Mouse (Mus musculus): ENCODE measurements around the gene Ndufs1. TPM values are rescaled to one million over a fixed set of nuclear protein-coding genes. Genes with fewer than 3 reads are reported as not detected.

Ndufs1 gene
- 95.6 and 101 TPM in 2 replicates for total RNA-seq (2017)

DNA sequence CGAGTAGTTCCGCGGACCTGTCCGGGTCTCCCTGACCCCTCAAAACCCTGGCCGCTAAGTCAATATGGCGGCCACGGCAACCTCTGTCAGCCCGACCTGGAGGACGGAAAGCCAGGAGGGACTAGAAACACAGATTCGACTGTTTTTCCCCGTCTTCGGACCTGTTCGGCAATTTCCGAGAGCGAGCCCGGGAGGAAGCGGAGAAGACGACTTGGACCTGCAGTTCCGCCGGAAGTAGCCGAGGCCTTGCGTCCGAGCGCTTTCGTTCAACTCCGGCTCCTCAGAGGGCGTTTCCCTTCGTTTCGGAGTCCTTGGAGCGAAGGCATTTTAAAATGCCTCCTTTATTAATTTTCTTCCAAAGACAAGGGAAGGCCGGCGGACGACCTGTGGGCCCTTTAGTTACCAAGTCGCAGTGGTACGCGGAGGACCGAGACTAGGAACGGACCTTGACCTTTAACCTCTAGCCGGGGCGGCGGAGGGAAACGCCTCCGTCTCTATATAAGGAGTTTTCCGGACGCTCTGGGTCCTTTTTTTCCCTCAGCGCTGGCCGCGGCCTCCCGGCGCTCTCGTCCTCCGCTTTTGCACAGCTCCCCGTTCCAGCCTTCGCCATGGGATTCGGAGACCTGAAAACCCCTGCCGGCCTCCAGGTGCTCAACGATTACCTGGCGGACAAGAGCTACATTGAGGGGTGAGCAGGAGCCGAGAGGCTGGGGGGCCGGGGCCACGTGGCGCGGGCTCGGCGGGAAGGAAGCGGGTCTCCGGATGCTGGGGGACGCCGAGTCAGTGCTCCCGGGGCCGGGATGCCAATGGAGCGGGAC is at the start of gene Ndufs1, which contains the start of gene Eef1b2:
Gene Ndufs1, minus strand, starts transcription at position 230 of the 818 bp plus-strand sequence.
Gene Eef1b2, plus strand, starts transcription at position 222 of the 818 bp plus-strand sequence.
- ATAC-seq (ENCODE audit: extremely low read depth, insufficient number of reproducible peaks, low FRiP score, poor library complexity, severe bottlenecking) = peak; percentile 81

DNA sequence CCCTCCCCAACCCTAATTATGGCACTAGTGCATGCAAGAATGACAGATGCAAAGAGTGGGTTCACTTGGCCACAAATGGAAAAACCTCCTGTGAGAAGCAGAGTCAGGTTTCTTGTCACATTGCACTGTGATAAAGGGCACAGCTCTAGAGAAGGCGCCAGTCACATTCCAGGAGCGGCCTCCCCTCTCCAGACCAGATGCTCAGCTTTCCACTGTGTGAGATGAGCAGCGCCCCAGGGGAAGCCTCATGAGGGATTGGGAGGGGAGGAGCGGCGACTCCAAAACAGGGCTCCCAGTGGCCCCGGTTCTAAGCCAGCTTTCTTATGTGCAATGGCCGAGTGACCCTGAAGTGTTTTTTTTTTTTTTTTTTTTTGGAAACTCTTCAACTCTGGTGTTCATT is 49.3 kb upstream of the Ndufs1 start:
- no peak for ATAC-seq (ENCODE audit: extremely low read depth, insufficient number of reproducible peaks, low FRiP score, poor library complexity, severe bottlenecking)

DNA sequence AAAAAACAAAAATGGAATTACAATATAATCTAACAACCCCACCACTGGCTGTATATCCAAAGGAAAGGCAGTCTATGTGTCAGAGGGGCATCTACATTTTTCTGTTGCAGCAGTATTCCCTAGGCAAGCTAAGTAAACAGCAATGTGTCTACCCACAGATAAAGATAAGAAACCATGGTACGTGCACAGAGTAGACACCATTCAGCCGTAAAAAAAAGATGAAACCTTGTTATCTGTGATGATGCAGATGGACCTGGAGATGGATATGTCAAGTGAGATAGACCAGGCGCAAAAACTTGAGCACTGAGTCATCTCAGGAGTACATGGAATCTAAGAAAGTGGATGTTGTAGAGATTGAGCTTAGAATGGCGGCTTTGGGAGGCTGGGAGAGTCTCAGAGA is 48.4 kb upstream of the Ndufs1 start:
- no peak for ATAC-seq (ENCODE audit: extremely low read depth, insufficient number of reproducible peaks, low FRiP score, poor library complexity, severe bottlenecking)

DNA sequence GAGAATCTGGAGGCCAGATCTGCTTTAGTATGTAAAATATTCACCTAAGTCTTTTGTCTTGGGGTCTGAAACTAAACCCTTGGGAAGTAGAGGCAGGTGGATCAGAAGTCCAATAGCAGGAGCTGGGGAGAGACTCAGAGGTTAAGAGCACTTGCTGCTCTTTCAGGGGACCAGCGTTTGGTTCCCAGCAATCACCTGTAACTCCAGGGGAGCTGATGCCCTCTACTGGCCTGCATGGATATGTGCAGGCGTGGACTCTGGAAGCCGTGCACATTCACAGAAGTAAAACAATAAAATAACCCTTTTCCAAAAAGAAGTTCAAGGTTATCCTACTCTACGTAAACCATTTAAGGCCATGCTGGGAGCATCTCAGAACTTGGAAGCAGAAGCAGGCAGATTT is 42.6 kb upstream of the Ndufs1 start:
- no peak for ATAC-seq (ENCODE audit: extremely low read depth, insufficient number of reproducible peaks, low FRiP score, poor library complexity, severe bottlenecking)

DNA sequence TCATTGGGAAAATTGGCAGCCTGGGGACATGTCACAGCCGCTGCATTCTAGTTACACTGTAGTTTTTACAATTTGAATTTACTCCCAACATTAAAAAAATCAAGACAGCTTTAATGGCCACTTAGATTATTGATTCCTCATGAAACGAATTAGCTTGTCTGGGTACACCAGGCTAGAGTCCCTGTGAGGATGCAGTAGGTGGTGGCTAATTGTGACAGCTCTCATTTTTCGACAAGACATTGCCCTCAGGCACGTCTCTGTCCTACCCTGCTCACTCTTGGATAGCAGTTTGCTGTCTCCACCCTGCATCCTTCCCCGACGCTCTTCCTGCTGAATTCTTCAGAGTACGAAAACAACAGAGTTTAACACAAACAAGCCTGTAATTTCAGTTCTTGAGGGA is 38.0 kb upstream of the Ndufs1 start:
- ATAC-seq (ENCODE audit: extremely low read depth, insufficient number of reproducible peaks, low FRiP score, poor library complexity, severe bottlenecking) = no peak

DNA sequence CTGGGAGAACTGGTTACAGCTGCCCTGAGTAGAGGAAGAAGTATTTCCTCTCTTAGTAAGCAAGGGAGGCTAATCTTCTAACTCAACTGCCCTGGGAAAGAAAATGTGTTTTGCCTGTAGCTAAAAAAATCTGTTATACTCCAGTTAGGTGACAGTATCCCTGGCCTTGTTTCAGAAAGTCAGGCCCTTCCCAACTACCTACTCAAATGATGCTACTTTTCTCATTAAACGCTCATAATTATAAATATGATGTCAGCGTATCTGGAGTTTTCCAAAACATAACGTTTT is 37.6 kb upstream of the Ndufs1 start, which contains the start of gene Gpr1:
Gene Gpr1, minus strand, starts transcription at position 273 of the 288 bp plus-strand sequence.
- no peak for ATAC-seq (ENCODE audit: extremely low read depth, insufficient number of reproducible peaks, low FRiP score, poor library complexity, severe bottlenecking)

DNA sequence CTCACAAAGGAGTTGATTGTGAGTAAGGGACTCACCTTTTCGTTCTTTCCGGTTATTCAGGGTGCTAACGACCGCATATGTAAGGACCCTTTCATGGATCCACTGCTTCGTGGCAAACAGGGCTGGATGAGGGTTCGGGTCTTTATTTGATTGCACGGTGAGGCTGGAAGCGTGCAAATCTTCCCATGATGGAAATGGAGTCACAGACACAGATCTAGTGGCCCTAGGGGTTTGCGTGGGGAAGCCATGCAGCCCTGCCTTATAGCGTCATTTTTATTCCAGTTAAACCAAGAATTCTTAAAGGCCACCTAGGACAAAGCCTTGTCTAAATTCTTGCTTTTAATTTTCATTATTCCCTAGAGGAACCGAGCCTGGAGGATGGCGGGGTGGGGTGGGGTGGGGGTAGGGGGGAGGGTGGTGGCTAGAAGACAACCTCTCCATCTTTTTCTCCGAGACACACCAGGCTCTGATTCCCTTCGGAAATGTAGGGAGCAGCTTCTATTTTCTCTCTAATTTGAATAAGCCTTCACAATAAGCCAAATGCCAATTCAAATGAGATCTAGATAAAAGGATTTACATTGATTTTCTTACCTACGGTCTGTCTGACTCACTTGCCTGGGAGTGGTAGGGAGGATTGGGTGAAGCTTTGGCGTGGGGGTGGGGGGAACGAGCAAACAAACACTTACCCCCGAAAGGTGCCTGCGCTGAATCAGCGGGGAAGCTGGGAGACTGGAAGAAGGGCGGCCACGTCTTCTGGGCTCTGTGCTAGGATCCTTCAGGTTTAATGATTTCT is 37.0 kb upstream of the Ndufs1 start:
- ATAC-seq (ENCODE audit: extremely low read depth, insufficient number of reproducible peaks, low FRiP score, poor library complexity, severe bottlenecking) = no peak

DNA sequence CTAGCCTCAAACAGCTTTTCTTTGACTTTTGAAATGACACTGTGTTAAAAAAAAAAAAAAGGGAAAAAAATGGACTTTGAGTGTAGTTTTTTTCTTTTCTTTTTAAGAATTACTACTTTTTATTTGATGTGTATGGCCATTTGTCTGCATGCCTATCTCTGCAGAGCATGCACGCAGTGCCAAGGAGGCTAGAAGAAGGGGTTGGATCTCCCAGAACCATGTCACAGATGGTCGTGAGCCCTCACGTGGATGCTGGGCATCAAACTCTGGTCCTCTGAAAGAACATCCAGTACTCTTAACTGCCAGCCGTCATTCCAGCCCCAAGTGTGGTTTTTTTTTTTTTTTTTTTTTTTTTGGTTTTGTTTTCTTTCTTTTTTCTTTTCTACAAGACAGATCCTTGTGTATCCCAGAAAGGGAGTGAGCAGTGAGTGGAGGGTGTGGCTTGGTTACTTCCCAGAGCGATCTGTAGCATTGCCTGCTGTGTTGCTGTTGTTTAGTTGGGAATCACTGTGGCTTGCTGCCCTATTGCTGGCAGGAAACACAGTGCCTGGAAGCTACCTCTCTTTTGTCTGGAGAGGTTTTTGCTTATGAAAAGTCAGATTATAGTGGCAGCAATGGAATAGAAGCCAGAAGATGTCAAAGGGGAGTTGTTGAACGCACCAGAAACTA is 33.4 kb upstream of the Ndufs1 start:
- ATAC-seq (ENCODE audit: extremely low read depth, insufficient number of reproducible peaks, low FRiP score, poor library complexity, severe bottlenecking) = no peak

DNA sequence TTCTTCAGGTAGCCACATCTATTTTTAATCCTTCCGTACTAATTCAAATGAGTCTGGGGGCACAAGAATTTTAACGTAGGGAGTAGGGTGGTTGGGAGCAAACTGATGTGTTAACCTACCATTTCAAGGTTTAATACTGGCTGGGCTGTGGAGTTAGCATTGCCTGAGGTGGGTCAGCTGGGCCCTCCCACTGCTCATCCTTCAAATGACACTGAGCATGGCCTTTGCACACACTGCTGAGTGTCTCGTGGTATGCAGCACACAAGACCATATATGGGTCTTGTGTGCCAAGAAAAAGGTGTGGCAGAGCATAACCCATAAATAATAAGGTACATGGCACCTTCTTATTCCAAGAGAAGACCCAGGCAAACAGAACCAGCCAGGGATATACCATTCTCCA is 31.0 kb upstream of the Ndufs1 start:
- ATAC-seq (ENCODE audit: extremely low read depth, insufficient number of reproducible peaks, low FRiP score, poor library complexity, severe bottlenecking) = no peak

DNA sequence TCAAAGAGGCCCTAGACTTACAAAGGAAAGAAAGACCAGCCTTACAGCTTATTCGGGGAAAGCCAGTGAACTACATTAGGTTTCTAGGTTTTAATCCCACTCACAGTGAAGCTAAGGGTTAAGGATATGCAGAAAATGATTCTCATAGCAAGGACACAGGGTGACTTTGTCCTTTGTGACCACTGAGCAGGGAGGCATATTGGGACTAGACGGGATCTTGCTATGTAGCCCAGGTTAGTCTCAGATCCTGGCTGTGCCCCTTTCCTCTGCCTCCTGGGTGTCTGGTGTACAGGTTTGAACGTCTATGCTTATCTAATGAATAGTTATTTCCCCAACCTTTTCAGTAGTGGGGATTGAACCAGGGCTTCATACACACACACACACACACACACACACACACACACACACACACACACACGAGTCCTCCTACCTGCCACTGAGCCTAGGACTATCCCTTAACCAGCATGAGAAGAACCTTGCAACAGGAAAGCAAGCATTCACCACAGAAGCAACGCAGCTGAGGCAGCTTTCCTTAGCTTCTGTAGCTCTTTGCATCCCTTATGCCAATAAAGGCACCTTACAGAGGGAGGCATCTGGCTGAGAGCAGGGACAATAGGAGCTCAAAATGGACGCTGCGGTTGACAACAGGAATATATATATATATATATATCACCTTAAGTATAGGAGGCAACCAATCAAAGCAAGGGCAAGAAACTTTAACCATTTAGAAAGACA is 28.2 kb upstream of the Ndufs1 start:
- no peak for ATAC-seq (ENCODE audit: extremely low read depth, insufficient number of reproducible peaks, low FRiP score, poor library complexity, severe bottlenecking)

DNA sequence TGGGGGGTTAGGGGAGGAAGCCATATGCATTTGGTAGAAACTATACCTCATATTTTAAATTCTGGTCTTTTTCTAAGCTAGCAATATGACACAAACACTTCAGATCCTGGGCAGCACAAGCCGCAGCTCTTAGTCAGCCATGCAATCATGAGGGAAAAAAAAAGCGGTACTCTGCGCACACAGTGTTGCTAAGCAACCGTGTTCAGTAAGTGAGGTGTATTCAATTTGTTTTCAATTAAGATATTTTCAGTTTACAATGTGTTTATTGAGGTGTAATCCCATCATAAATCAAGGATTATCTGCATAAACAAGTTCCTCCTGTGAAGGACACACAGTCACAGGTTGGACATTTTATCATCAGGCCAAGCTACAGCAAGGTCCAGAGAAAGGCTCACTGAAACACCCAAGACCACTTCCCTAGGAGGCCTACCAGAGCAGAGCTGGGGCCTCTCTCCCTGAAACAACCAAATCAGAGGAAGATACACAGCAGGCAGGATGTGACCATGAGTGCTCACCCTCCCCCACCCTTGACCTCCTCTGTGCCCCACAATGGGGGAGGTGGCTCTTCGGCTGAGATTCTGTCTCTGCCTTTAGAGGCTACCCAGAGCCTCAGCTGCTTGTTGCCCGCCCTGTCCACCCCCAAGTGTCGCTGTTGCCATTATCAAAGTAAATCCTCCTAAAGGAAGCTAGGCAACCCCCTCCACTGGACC is 27.5 kb upstream of the Ndufs1 start:
- no peak for ATAC-seq (ENCODE audit: extremely low read depth, insufficient number of reproducible peaks, low FRiP score, poor library complexity, severe bottlenecking)

DNA sequence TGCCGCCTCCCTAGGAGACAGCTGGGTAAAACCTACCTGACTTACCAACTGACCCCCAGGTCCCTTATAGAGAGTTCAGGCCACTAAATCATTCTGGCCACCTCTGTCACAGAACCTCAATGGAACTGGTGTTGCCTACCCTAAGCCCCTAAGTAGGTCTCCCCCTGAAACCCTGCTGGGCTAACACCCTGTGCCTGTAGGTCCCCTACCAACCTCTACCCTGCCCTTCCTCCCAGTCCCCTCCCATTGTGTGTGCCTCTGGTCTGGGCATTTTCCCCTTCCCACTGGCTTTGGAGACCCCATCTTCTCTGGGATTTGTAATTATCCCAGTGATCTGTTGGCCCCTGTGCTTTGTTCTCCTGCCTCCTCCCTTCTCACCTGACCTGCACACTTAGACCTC is 26.8 kb upstream of the Ndufs1 start:
- ATAC-seq (ENCODE audit: extremely low read depth, insufficient number of reproducible peaks, low FRiP score, poor library complexity, severe bottlenecking) = no peak

DNA sequence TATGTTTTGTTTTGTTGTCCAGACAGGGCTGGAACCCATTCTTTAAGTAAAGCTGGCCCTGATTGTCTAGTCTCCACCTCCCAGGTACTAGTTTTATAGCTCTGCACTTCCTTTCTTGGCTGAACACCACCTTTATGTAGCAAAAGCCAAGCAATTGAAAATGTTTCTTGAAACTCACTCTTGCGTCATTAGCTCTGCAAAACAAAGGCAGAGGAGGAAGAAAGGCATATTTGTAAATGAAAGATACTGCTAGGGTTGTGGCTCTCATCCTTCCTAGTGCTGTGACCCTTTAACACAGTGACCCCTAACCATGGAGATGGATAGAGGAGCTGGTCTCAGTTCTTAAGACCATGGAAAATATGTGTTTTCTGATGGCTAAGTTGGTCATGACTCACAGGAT is 25.0 kb upstream of the Ndufs1 start:
- no peak for ATAC-seq (ENCODE audit: extremely low read depth, insufficient number of reproducible peaks, low FRiP score, poor library complexity, severe bottlenecking)

DNA sequence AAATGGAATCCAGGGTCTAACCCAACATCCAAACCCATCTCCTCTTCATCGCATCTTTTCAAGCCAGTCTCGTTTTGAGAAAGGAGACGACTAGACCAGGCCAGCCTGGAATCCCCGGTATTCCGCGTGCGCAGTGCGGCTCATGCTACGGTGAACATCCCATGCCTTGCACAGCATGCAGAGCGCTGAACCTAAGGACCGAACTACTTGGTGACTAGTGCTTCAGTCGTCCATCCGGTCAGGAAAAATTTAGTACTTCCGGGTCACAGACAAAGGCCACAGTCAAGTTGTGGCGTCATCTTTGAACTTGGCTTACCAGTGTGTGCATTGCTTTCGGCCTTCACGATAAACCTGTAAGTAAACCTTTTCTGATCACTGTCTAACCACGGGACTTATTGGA is 23.7 kb upstream of the Ndufs1 start:
- no peak for ATAC-seq (ENCODE audit: extremely low read depth, insufficient number of reproducible peaks, low FRiP score, poor library complexity, severe bottlenecking)

DNA sequence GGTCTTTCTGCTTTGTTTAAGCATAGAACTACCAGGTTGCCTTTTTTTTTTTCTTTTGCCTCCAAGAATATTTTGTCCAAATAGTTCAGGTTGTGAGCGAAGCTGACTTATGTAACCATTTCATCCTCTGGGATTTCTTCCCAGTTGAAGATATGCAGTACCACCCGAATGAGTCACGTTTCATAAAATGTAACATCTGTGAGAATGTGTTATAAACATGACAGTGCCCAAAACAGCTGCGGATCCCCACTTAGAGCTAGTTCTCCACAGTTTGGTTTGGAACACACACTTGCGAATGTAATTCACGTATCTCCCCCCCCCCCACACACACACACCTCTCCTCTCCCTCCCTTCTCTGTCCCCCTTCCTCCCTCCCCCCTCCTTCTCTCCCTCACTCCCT is 22.8 kb upstream of the Ndufs1 start:
- no peak for ATAC-seq (ENCODE audit: extremely low read depth, insufficient number of reproducible peaks, low FRiP score, poor library complexity, severe bottlenecking)

DNA sequence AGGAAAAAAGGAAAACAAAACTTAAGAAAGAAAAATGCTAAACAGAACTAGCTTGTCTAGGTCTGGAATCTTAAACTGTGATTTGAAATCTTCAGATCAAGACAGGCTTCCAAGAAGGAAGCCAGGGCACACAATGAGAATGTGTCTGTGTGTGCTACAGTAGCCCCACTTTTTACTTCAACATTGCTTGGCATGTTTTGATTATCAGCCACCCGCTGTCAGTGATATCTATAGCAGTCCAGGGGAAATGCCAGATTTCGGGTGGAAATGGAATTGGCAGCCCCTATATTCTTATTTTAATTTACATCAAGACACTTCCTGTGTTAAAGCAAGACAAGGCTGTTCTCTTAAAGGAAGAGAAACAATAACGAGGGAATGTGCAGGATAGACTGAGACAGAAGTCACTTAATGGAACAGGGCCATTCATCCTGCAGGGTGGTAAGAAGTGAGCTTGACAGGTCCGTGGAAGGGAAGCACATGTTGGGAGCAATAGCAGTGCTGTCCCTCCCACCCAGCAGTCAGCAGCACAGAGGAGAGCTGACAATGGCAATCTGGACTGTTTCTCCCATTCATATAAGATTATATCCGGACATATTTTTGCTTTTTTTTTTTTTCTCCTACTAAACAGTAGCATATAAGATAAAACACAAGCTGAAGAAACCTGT is 19.3 kb upstream of the Ndufs1 start:
- ATAC-seq (ENCODE audit: extremely low read depth, insufficient number of reproducible peaks, low FRiP score, poor library complexity, severe bottlenecking) = no peak

DNA sequence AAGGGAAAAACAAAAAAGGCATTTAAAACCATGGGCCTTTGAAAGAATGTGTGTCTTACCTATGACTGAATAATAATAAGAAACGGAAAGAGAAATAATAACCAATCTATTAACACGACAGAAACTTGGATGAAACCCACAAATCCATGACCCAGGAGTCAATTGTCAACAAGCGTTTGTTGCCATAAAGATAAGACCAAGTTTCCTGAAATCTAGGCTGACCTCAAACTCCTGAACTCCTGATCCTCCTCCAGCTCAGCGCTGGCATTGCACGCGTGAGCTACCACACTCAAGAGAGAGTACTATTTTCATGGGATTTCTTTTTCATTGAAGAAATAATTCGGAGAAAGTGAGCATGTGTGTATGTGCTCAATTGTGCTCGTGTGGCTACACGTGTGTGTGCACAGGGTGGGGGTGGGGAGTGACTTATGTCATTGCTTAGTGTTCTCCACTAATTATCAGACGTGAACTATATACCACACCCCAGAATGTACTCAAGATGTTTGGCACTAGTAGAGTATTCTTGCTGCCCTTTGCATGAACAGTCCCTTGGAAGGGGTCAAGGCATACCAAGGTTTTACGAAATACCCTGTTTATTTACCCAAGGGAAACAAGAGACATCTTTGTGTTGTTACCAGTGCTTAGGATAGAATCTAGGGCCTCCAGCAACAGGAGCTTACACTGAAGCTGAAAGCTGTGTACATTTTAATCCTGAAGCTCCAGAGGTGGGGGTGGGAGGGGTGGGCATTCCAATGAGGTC is 15.9 kb upstream of the Ndufs1 start:
- no peak for ATAC-seq (ENCODE audit: extremely low read depth, insufficient number of reproducible peaks, low FRiP score, poor library complexity, severe bottlenecking)

All from neutrophil, adult 5-6 weeks (primary cell).